Mouse (Mus musculus) ovary, adult 18-20 months (tissue): ENCODE results near the gene Arpin.
A peak's percentile ranks its signal among the peaks of the same experiment; 100 is the strongest.

Experiments
- DNase-seq: peaks from one replicate; pipeline ENCODE4 v3.0.0; 2022; ENCODE audit warnings: low spot score, mixed read lengths

Gene Arpin

GRCm38 (mm10) chr7:79934862-79935510 is at the start of gene Arpin:
Gene Arpin (minus strand): TSS chr7:79935359.
- DNase-seq, result peak; percentile 61

- no peak for DNase-seq
Measured at GRCm38 (mm10) chr7:79975316-79975715, 40.2 kb upstream of the Arpin start.

- no peak for DNase-seq
Measured at GRCm38 (mm10) chr7:79972195-79972594, 37.0 kb upstream of the Arpin start.

- DNase-seq, result no peak
Measured at GRCm38 (mm10) chr7:79970336-79970735, 35.2 kb upstream of the Arpin start.

- no peak for DNase-seq
Measured at GRCm38 (mm10) chr7:79968326-79968725, 33.2 kb upstream of the Arpin start.

- DNase-seq, result no peak
Measured at GRCm38 (mm10) chr7:79961600-79961999, 26.4 kb upstream of the Arpin start.

- DNase-seq, result no peak
Measured at GRCm38 (mm10) chr7:79956131-79956530, 21.0 kb upstream of the Arpin start.

- no peak for DNase-seq
Measured at GRCm38 (mm10) chr7:79954890-79955289, 19.7 kb upstream of the Arpin start.

GRCm38 (mm10) chr7:79951038-79951437 is 15.9 kb upstream of the Arpin start:
- DNase-seq, result no peak

GRCm38 (mm10) chr7:79950236-79950635 is 15.1 kb upstream of the Arpin start:
- DNase-seq, result no peak

GRCm38 (mm10) chr7:79935511-79936205 is 499 bp upstream of the Arpin start:
- DNase-seq, result peak; percentile 9

GRCm38 (mm10) chr7:79934461-79934860 is 698 bp downstream of the Arpin start:
- DNase-seq, result no peak

GRCm38 (mm10) chr7:79928516-79929052 is 6.6 kb downstream of the Arpin start:
- DNase-seq, result no peak

GRCm38 (mm10) chr7:79920344-79920983 is 14.7 kb downstream of the Arpin start, which contains the start of gene Ap3s2:
Gene Ap3s2 (minus strand): TSS chr7:79920649.
- peak; percentile 74 for DNase-seq

GRCm38 (mm10) chr7:79914556-79914955 is 20.6 kb downstream of the Arpin start:
- DNase-seq, result no peak

- DNase-seq, result no peak
Measured at GRCm38 (mm10) chr7:79907356-79907755, 27.8 kb downstream of the Arpin start.

GRCm38 (mm10) chr7:79906914-79907313 is 28.2 kb downstream of the Arpin start:
- no peak for DNase-seq

- DNase-seq, result no peak
Measured at GRCm38 (mm10) chr7:79905193-79905592, 30.0 kb downstream of the Arpin start.

GRCm38 (mm10) chr7:79903160-79903792 is 31.9 kb downstream of the Arpin start:
- no peak for DNase-seq

GRCm38 (mm10) chr7:79900753-79901152 is 34.4 kb downstream of the Arpin start:
- no peak for DNase-seq

- no peak for DNase-seq
Measured at GRCm38 (mm10) chr7:79895225-79895624, 39.9 kb downstream of the Arpin start.

- no peak for DNase-seq
Measured at GRCm38 (mm10) chr7:79894790-79895189, 40.4 kb downstream of the Arpin start.
